Mouse (Mus musculus): Measurements from ENCODE around the gene Rcan3. TPM values are rescaled to one million over a fixed set of nuclear protein-coding genes. Genes with fewer than 3 reads are reported as not detected.

Gene Rcan3
- polyA plus RNA-seq, 1 experiment = 16.7 TPM

DNA sequence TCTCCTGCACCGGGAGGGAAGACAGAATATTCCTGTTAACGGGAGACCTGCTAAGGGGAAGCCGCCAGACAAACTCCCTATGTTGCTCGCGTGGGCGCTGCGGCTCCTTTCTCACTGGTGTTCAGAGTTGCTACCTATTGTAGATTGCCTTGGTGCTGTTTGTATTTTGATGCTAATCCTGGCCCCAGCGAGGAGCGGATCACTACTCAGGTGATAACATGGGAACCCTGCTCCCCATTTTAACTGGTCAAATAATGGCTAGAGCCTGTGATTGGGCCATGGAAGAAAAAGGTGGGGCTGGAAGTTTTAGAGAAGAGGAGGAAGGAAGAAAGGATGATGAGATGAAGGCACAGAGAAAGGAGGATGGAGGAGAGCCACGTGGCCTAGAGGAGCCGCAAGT lies 13.2 kb downstream of the Rcan3 start:
- Histone ChIP-seq H3K27ac (ENCODE audit: insufficient read depth, low read depth, low read length) (no peak overlapping the region), H3K4me3 (ENCODE audit: insufficient read depth, low read length) (no peak overlapping the region), H3K4me1 (ENCODE audit: control insufficient read depth, insufficient read depth, low read length) (peaks cover 6% of the 10 kb centered on the region)
- TF ChIP-seq CTCF (IDR thresholded peaks at IDR 0.05; ENCODE audit: low read depth, low read length) = no peak
- TF ChIP-seq POLR2A (IDR thresholded peaks at IDR 0.05; ENCODE audit: borderline replicate concordance, low read depth, low read length) = no peak

DNA sequence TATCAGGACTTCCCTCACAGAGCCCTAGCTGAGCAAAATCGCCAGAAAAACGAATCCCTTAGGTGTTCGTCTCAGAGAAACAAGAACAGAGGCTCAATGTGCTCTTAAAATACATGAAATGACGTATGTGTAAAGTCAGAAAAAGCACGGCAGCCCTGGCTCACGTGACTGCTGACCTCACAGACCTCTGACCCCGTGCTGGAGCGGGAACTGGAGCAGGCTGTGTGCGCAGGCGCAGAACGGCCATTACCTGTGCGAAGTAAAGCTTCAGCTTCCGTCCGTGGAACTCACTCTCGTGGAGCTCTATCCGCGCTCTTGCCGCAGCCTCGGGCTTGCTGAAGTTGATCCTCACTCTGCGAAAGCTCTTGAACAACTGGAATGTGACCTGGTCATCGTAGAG lies 13.7 kb downstream of the Rcan3 start:
- H3K4me3 ChIP-seq (ENCODE audit: insufficient read depth, low read length) = no peak overlapping the region
- H3K27ac ChIP-seq (ENCODE audit: insufficient read depth, low read depth, low read length) = no peak overlapping the region
- no peak for TF ChIP-seq CTCF (IDR thresholded peaks at IDR 0.05; ENCODE audit: low read depth, low read length)
- no peak for TF ChIP-seq POLR2A (IDR thresholded peaks at IDR 0.05; ENCODE audit: borderline replicate concordance, low read depth, low read length)
- peaks cover 6% of the 10 kb centered on the region for H3K4me1 ChIP-seq (ENCODE audit: control insufficient read depth, insufficient read depth, low read length)

DNA sequence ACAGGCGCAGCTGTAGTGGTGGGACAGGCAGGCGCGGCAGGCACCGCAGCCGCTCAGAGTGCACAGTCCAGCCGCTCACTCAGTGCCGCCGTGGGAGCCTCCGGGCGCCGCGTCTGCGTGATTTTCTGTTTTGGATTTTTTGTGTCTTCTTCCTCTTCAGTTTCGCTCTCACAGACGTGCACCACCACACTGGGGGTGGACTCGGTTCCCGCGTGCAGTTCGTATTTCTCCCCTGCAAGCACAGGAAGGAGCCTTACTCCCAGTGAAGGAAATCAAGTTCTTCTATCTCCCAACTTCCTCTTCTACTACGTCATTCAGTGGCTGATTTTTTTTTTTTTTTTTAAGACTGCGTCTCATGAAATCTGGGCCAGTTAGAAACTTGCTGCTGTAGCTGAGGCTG lies 17.3 kb downstream of the Rcan3 start:
- H3K27ac ChIP-seq (ENCODE audit: insufficient read depth, low read depth, low read length) = peak overlapping the region; percentile 55
- TF ChIP-seq POLR2A (IDR thresholded peaks at IDR 0.05; ENCODE audit: borderline replicate concordance, low read depth, low read length) (no peak), CTCF (IDR thresholded peaks at IDR 0.05; ENCODE audit: low read depth, low read length) (no peak)
- peak overlapping the region; percentile 48 for H3K4me3 ChIP-seq (ENCODE audit: insufficient read depth, low read length)
- H3K4me1 ChIP-seq (ENCODE audit: control insufficient read depth, insufficient read depth, low read length) = peaks cover 6% of the 10 kb centered on the region

DNA sequence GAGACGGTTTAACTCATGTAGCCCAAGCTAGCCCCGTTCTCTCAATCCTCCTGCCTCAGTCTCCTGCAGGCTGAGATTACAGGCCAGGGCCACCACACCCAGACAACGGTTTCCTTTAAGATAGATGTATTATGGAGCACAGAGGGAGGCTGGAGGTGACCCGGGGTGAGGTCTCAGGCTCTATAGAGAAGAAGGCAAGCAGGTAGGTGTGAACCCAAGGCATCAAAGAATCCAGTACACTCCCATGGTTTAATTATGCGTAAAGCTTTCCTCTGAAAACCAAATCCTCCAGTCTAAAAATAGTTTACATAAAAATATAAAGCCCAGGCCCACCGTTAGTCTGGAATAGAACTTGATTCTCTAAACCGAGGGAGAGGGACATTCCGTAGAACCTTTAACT lies 20.2 kb downstream of the Rcan3 start:
- no peak for TF ChIP-seq CTCF (IDR thresholded peaks at IDR 0.05; ENCODE audit: low read depth, low read length)
- no peak for TF ChIP-seq POLR2A (IDR thresholded peaks at IDR 0.05; ENCODE audit: borderline replicate concordance, low read depth, low read length)
- no peak overlapping the region for H3K4me3 ChIP-seq (ENCODE audit: insufficient read depth, low read length)
- H3K4me1 ChIP-seq (ENCODE audit: control insufficient read depth, insufficient read depth, low read length) = peaks cover 6% of the 10 kb centered on the region
- H3K27ac ChIP-seq (ENCODE audit: insufficient read depth, low read depth, low read length) = no peak overlapping the region

DNA sequence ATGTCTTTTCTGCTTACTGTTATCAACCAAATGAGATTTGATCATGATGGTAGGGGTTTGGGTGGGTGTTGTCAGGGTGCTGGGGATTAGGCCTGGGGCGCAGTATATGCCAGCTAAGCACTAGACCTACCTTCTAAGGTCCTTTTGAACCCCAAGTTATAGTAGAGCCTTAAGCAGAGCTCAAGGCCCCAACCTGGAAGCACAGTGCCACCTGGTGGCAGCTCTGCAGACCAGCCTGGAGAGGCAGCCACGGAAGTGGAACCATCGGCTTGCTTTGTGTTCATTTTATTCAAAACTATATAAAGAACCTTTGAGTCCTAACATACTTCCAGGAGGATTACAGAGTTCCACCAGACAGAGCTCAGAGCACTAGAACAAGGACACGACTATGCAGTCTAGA lies 22.0 kb downstream of the Rcan3 start:
- TF ChIP-seq POLR2A (IDR thresholded peaks at IDR 0.05; ENCODE audit: borderline replicate concordance, low read depth, low read length) = no peak
- TF ChIP-seq CTCF (IDR thresholded peaks at IDR 0.05; ENCODE audit: low read depth, low read length) = peak; percentile 96

DNA sequence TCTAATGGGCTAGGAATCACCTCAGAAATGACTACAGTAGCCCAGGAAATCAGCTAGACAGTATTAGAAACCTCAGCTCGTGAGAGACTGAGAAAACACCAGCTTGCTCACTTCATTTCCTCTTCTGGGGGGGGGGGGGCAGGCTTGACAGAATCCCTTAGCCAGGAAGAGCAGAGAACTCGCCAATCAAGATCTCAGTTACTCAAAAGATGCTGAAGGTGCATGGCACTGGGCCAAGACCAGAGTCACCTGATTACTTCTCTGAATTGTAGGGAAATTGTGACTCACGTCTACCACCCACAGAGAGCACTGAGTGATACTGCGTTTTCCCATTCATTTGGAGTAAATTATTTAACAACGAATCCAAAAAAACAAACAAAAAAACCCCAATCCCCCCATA lies 27.5 kb downstream of the Rcan3 start:
- TF ChIP-seq CTCF (IDR thresholded peaks at IDR 0.05; ENCODE audit: low read depth, low read length) (no peak), POLR2A (IDR thresholded peaks at IDR 0.05; ENCODE audit: borderline replicate concordance, low read depth, low read length) (no peak)
- peaks cover 24% of the 10 kb centered on the region for H3K4me1 ChIP-seq (ENCODE audit: control insufficient read depth, insufficient read depth, low read length)
- peak overlapping the region; percentile 57 for H3K27ac ChIP-seq (ENCODE audit: insufficient read depth, low read depth, low read length)
- no peak overlapping the region for H3K4me3 ChIP-seq (ENCODE audit: insufficient read depth, low read length)

More for the DNA sequence above, 22.0 kb downstream of the Rcan3 start:
- Histone ChIP-seq H3K4me1 (ENCODE audit: control insufficient read depth, insufficient read depth, low read length) (peaks cover 3% of the 10 kb centered on the region), H3K27ac (ENCODE audit: insufficient read depth, low read depth, low read length) (no peak overlapping the region), H3K4me3 (ENCODE audit: insufficient read depth, low read length) (no peak overlapping the region)

DNA sequence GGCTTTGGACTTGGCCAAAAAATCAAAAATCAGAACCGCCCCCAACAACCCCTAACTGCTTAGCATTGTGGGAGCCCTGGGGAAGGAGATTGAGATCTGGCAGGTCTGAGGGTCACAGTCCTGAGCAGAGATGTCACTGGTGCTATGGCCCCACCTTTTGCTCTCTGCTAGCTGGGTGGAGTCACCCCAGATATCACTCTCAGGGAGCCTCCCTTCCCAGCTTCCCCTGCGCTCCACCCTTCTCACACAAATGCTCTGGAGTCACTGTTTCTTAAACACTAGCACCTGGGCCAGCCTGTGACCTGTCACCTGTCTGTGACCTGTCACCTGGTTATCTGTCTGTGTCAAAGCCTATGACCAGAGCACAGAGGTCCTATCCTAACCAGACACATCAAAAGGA lies 28.7 kb downstream of the Rcan3 start:
- TF ChIP-seq CTCF (IDR thresholded peaks at IDR 0.05; ENCODE audit: low read depth, low read length) (no peak), POLR2A (IDR thresholded peaks at IDR 0.05; ENCODE audit: borderline replicate concordance, low read depth, low read length) (no peak)
- peaks cover 24% of the 10 kb centered on the region for H3K4me1 ChIP-seq (ENCODE audit: control insufficient read depth, insufficient read depth, low read length)
- H3K27ac ChIP-seq (ENCODE audit: insufficient read depth, low read depth, low read length) = no peak overlapping the region
- H3K4me3 ChIP-seq (ENCODE audit: insufficient read depth, low read length) = no peak overlapping the region

DNA sequence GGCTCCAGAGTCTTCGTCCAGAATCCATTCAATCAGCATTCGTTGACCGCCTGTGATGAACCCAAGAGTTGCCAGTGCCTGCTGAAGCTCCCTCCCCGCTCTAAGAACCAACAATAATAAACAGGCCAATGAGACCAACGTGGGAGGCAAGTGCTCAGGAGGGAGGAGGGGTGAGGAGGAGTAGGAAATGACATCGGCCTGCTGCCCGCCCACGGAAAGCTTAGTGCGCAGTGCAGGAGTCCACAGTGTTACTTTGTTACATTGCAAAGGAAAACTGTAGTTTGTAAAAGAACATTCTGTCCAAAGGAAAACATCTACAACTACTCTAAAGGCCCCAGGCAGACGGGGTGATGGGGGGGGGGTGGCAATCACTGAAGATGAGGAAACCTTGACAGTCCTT lies 29.6 kb downstream of the Rcan3 start:
- TF ChIP-seq CTCF (IDR thresholded peaks at IDR 0.05; ENCODE audit: low read depth, low read length) (no peak), POLR2A (IDR thresholded peaks at IDR 0.05; ENCODE audit: borderline replicate concordance, low read depth, low read length) (no peak)
- Histone ChIP-seq H3K4me3 (ENCODE audit: insufficient read depth, low read length) (no peak overlapping the region), H3K4me1 (ENCODE audit: control insufficient read depth, insufficient read depth, low read length) (peaks cover 24% of the 10 kb centered on the region), H3K27ac (ENCODE audit: insufficient read depth, low read depth, low read length) (no peak overlapping the region)

DNA sequence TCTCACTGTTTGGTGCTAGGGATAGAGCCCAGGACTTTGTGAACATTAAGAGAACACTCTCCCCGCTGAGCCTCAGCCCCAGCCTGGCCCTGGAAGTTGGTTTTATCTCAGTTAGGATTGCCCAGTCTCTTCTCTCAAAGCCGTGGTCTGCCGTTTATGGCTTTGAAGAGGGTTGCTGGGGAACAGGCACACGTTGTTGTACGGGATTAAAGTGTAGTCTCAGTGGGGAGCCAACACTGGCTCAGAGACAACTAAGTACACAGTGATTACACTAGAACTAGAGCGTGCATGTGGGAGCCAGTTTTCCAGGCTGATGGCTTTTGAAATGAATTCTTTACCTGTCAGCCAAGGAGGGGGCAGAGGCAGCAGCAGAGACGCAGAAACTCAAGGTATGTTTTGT lies 31.8 kb downstream of the Rcan3 start:
- Histone ChIP-seq H3K4me3 (ENCODE audit: insufficient read depth, low read length) (no peak overlapping the region), H3K4me1 (ENCODE audit: control insufficient read depth, insufficient read depth, low read length) (peaks cover 24% of the 10 kb centered on the region), H3K27ac (ENCODE audit: insufficient read depth, low read depth, low read length) (no peak overlapping the region)
- TF ChIP-seq CTCF (IDR thresholded peaks at IDR 0.05; ENCODE audit: low read depth, low read length) (no peak), POLR2A (IDR thresholded peaks at IDR 0.05; ENCODE audit: borderline replicate concordance, low read depth, low read length) (no peak)

DNA sequence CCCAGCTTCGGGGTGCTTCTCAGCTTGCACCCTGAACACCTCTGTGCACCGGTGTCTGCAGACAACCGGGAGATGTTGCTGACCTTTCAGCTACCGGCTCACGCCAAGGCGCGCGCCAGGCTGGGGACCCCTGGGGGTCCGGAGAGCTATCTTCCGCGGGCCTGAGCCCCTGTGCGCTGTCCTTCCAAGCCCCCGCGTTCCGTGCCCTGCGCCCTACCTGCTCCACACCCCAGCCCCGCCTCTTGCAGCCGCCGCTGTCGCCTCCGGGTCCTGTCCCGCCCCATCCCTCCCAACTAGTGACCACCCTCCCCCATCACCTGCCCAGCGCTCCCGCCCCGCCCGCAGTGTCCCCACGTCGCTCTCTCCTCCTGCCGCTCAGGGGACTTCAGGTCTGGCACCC lies 35.7 kb downstream of the Rcan3 start, which contains the start of gene Ncmap:
TSS of gene Ncmap (minus strand) at position 237 of the 400 bp plus-strand sequence.
- H3K4me3 ChIP-seq (ENCODE audit: insufficient read depth, low read length) = peak within 1 kb of the TSS; percentile 18; the same call in 1 of the 2 replicates
- TF ChIP-seq CTCF (IDR thresholded peaks at IDR 0.05; ENCODE audit: low read depth, low read length) = no peak
- TF ChIP-seq POLR2A (IDR thresholded peaks at IDR 0.05; ENCODE audit: borderline replicate concordance, low read depth, low read length) = no peak
- peaks cover 3% of the 10 kb centered on the region for H3K4me1 ChIP-seq (ENCODE audit: control insufficient read depth, insufficient read depth, low read length)
- no peak within 1 kb of the TSS for H3K27ac ChIP-seq (ENCODE audit: insufficient read depth, low read depth, low read length)

DNA sequence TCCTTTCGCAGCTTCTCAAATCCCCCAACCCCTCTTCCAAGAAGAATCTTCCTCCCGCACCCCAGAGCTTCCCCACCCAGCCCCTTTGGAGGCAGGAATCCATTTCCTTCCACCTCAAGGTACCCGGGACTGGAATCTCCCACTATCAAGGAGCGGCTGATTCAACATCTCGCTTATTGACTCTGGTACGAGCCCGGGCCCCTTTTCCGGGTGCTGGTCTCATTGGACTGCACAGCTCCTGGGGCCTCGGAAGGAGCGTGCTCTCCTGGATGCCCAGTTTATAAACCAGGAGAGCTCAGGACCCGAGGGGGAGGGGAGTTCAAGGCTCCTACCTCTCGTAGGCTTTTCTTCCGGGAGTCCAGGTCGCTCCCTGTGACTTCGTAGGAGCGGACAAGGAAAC lies 36.1 kb downstream of the Rcan3 start:
- peak overlapping the region; percentile 18; the same call in 1 of the 2 replicates for H3K4me3 ChIP-seq (ENCODE audit: insufficient read depth, low read length)
- H3K4me1 ChIP-seq (ENCODE audit: control insufficient read depth, insufficient read depth, low read length) = peaks cover under 1% of the 10 kb centered on the region
- no peak for TF ChIP-seq CTCF (IDR thresholded peaks at IDR 0.05; ENCODE audit: low read depth, low read length)
- no peak for TF ChIP-seq POLR2A (IDR thresholded peaks at IDR 0.05; ENCODE audit: borderline replicate concordance, low read depth, low read length)
- no peak overlapping the region for H3K27ac ChIP-seq (ENCODE audit: insufficient read depth, low read depth, low read length)
